Mouse (Mus musculus) left cerebral cortex, adult 2 months (tissue): ENCODE data around the gene Mmgt2. TPM values are rescaled to one million over a fixed set of nuclear protein-coding genes. Genes with fewer than 3 reads are reported as not detected.
A peak's percentile ranks its signal among the peaks of the same experiment; 100 is the strongest.

ENCODE experiments used
- DNase-seq, 2 experiments: peaks; one replicate each; pipeline ENCODE4 v3.0.0; 2021 to 2022; ENCODE audit warnings: low spot score in 2 of 2, mixed read lengths in 1 of 2; ENCODE audit errors: extremely low spot score in 1 of 2
- H3K27ac ChIP-seq: fragments of 200-600 bp; 2 replicates; pipeline ENCODE4 v1.8.1; 2022
- H3K4me3 ChIP-seq: fragments of 200-600 bp; 2 replicates; pipeline ENCODE4 v1.8.1; 2022
- CTCF ChIP-seq: fragments of 200-600 bp; IDR thresholded peaks from 2 replicates; pipeline ENCODE4 v1.8.1; 2022; ENCODE audit warnings: antibody characterized with exemption, mild to moderate bottlenecking, moderate library complexity
- intact Hi-C: fragments of 180-260 bp; cut with DNase I; formaldehyde crosslinking; loops from one replicate; pipeline ENCODE4 v1.15.1; 2025
- total RNA-seq, 2 experiments: library from RNA; stranded (reverse); gene quantifications; 2 replicates each; pipeline ENCODE4 v1.2.3; 2021

Gene Mmgt2
- total RNA-seq, 2 experiments from 2014 or later, result 21.5 to 28.4 TPM

DNA sequence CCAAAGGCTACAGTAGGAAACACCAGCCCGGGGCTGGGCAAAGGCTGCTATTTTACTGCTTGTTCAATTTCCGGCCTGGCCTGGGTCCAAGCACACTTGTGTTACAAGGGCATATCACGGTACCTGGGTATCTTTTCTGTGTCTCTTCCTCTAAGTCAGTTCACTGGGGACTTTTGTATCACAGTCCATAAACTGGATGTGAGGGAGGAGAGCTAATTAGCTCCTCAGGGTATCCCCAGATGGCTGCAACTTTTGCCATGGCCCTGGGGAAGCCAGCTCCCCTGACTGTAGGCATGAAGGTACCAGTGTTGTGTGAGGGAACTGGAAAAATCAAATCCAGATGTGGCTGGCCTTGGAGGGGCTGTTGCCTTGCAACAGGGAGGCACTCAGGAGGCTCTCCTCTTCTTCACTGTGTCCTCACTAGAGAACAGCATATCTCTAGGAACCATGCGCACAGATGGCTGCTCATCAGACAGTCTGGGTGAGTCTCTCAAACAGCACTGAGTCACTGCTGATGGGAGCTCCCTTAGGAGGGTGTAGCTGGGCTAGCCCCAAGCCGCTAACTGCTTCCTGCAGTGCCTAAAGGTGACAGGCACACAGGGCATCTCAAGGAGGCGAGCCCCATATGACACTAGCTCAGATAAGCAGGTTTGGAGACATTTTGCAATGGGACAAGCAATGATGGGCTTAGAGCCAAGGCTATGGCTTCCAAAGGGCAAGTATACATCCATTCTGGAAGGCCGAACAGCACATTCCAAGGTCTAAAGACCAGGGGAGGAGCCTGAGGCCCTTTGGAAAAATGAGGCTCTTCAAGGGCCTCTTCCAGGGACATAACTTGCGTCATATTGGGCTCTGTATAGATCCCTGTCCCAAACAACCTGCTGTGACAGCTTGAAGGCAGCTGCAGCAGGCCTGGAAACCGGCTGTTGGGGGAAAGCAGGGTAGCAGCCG lies 23.8 kb upstream of the Mmgt2 start:
- no peak for DNase-seq
- intact Hi-C loops, result no loop called here
- Histone ChIP-seq H3K4me3 (no peak overlapping the region), H3K27ac (peak overlapping the region; percentile 83)
- TF ChIP-seq CTCF, result no peak

- H3K4me3 ChIP-seq, result no peak overlapping the region
- intact Hi-C loops, result no loop called here
- no peak for TF ChIP-seq CTCF
- H3K27ac ChIP-seq, result no peak overlapping the region
- no peak for DNase-seq
Measured at GRCm38 (mm10) chr11:62629352-62630224, 18.9 kb upstream of the Mmgt2 start.

GRCm38 (mm10) chr11:62630225-62630821 lies 18.1 kb upstream of the Mmgt2 start:
- no peak for DNase-seq
- intact Hi-C loops, result no loop called here
- H3K4me3 ChIP-seq, result no peak overlapping the region
- no peak for TF ChIP-seq CTCF
- no peak overlapping the region for H3K27ac ChIP-seq

- TF ChIP-seq CTCF, result no peak
- intact Hi-C loops, result no loop called here
- Histone ChIP-seq H3K4me3 (no peak overlapping the region), H3K27ac (no peak overlapping the region)
- DNase-seq, result no peak
Measured at GRCm38 (mm10) chr11:62631138-62631537, 17.3 kb upstream of the Mmgt2 start.

DNA sequence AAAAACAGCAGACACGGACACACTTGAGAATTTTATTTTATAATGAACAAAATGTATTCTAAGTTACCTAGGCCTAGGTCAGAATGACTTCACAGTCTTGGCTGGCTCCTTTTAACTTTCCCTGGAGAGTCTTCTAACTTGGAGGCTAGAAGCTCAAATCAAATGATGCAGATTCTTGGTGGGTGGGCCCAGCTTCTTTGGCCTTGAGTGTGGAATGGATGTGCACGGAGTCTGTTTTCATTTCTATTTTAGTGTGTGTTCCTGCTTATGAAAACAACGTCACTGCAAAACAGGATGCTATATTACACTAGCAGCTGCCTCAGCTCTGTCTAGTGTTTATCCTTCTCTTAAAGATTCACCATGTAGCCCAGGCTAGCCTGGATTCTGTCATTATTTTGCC lies 13.1 kb upstream of the Mmgt2 start:
- TF ChIP-seq CTCF, result no peak
- H3K4me3 ChIP-seq, result no peak overlapping the region
- DNase-seq, result no peak
- intact Hi-C loops, result loop anchor here (5.0 kb wide), 1 partner anchor 597 kb away; no protein-coding TSS in a partner anchor
- H3K27ac ChIP-seq, result peak overlapping the region; percentile 82

DNA sequence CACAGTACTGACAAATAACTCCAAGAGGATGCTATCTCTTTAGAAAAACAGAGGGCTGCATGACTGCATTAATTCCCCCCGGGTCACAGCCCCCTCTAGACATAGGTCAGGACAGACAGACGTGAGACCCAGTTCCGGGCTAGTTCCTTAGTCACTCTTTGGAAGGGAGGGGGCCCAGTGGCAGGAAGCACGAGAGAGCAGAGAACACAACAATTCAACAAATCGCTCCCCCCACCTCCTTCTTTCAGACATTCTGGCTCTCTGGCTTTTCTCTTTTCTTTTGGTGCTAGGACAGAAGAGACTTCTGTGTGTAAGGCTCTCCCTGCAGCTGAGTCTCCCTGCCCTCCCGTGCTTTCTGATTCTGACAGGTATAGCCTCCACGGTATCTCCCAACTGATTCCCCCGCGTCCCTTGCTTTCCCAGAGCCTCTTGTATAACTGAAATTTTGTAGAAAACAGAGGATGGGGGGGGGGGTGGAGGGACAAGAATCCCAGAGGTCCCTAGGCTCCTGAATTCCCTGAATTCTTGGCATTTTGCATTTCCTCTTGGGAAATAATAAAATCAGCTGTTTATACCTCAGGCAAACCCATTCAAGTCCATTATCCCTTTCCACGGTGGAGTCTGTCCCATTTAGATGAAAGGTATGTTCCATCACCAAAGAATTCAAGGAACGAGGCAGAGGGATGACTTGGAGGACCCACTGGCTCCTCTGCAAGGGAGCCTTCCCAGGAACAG lies 12.2 kb upstream of the Mmgt2 start:
- no peak for TF ChIP-seq CTCF
- DNase-seq, result no peak
- H3K27ac ChIP-seq, result peak overlapping the region; percentile 82
- no peak overlapping the region for H3K4me3 ChIP-seq
- intact Hi-C loops, result loop anchor here (5.0 kb wide), 1 partner anchor 596 kb away; no protein-coding TSS in a partner anchor

DNA sequence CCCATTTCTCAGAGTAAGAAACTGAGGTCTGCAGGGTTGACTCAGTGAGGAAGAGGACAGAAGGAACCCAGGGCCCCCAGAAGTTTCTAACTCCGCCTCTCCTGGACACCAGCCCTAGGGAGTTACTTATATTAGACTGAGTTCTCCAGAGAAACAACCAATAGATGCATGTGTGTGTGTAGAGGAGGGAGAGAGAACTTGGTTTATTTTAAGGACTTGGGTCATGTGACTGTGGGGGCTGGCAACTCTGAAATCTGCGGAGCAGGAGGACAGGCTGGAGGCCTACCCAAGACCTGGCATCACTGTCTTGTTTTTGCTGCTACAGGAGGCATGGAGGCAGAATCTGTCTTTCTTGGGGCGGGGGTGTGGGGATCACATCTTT lies 11.6 kb upstream of the Mmgt2 start:
- no peak for TF ChIP-seq CTCF
- no peak overlapping the region for H3K4me3 ChIP-seq
- intact Hi-C loops, result loop anchor here (5.0 kb wide), 1 partner anchor 595 kb away; no protein-coding TSS in a partner anchor
- peak overlapping the region; percentile 82 for H3K27ac ChIP-seq
- DNase-seq, result peak in 1 of 2 experiments; percentile 45

DNA sequence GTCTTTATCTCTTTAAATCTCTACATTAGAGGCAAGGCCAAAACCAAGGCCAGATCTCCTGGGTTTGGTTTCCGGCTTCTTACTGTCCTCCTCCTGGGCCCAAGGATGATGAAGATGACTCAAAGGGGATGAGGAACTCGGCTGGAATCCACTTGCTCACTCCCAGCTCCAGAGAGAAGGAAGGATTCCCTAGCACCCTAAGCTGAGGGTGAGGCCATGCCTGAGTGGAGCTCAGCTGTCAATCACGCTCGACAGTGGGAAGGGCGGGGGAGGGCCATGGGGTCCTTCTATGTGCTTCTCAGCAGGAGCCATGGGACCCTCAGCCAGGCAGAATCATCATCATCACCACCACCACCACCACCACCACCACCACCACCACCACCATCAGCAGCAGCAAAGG lies 11.1 kb upstream of the Mmgt2 start:
- H3K27ac ChIP-seq, result peak overlapping the region; percentile 82
- H3K4me3 ChIP-seq, result no peak overlapping the region
- no peak for TF ChIP-seq CTCF
- intact Hi-C loops, result loop anchor here (5.0 kb wide), 1 partner anchor 595 kb away; no protein-coding TSS in a partner anchor
- no peak for DNase-seq

DNA sequence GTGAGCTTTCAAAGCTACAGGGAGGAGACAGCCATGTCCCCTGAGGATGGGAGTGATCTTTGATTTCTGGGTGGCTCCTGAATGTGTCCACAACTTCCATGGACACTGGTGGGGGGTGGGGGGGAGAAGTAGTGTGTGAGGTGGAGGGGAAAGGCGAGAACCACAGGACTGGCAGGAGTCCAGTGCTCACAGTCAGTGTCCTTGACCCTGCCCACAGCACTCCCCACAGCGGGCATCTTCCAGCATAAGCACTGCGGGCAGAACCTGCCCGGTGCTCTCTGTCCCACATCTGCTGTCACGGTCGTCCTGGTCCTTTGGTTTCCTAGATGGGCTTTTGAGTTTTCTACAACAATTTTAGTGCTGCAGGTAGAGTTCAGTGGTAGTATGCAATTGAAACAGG lies 10.7 kb upstream of the Mmgt2 start:
- TF ChIP-seq CTCF, result no peak
- H3K27ac ChIP-seq, result no peak overlapping the region
- intact Hi-C loops, result loop anchor here (5.0 kb wide), 1 partner anchor 594 kb away; no protein-coding TSS in a partner anchor

DNA sequence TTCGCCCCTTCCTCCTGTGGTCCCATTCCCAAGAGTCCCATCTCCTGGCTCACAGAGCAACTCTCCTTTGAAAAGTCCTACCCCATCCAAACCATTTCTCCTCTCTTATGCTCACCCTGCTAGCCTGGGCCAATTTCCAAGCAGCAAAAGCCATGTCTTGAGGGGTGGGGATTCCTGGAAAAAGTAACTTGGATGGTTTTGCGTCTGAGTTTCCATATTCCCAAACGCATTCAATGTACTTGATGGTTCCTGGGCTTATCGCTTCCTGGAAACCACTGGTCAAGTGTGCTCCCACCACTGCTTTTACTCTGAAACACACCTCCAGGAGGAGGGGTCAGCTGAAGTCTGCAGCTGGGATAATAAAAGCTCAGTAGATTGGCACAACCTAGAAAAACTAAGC lies 10.1 kb upstream of the Mmgt2 start:
- no peak for TF ChIP-seq CTCF
- intact Hi-C loops, result loop anchor here (5.0 kb wide), 1 partner anchor 594 kb away; no protein-coding TSS in a partner anchor
- no peak overlapping the region for H3K4me3 ChIP-seq

More for the DNA sequence above, 10.7 kb upstream of the Mmgt2 start:
- no peak overlapping the region for H3K4me3 ChIP-seq
- no peak for DNase-seq

GRCm38 (mm10) chr11:62640378-62640777 lies 8.1 kb upstream of the Mmgt2 start:
- H3K27ac ChIP-seq, result no peak overlapping the region
- no peak overlapping the region for H3K4me3 ChIP-seq
- no peak for TF ChIP-seq CTCF
- no peak for DNase-seq
- intact Hi-C loops, result no loop called here

More for the DNA sequence above, 10.1 kb upstream of the Mmgt2 start:
- DNase-seq, result no peak
- H3K27ac ChIP-seq, result no peak overlapping the region
